Mouse (Mus musculus) kidney, postnatal 25 days (tissue): ENCODE data around the gene Gstm7.

Experiments
- DNase-seq, 2 experiments: peaks; one replicate each; pipeline ENCODE4 v3.0.0; 2021; ENCODE audit warnings: mixed read lengths in 2 of 2

The Gstm7 gene

GRCm38 (mm10) chr3:107932128-107932527, 511 bp upstream of the Gstm7 start:
- DNase-seq, result peak; percentile 58 to 74

GRCm38 (mm10) chr3:107931134-107931533, 483 bp downstream of the Gstm7 start:
- no peak for DNase-seq

GRCm38 (mm10) chr3:107929731-107930130, 1.9 kb downstream of the Gstm7 start:
- no peak for DNase-seq

GRCm38 (mm10) chr3:107929243-107929642, 2.4 kb downstream of the Gstm7 start:
- DNase-seq, result no peak

- no peak for DNase-seq
Measured at GRCm38 (mm10) chr3:107928691-107929090, 2.9 kb downstream of the Gstm7 start.

- no peak for DNase-seq
Measured at GRCm38 (mm10) chr3:107927841-107928240, 3.8 kb downstream of the Gstm7 start.

GRCm38 (mm10) chr3:107925335-107925734, 6.3 kb downstream of the Gstm7 start:
- DNase-seq, result no peak

- no peak for DNase-seq
Measured at GRCm38 (mm10) chr3:107920348-107920747, 11.3 kb downstream of the Gstm7 start.

- peak in 1 of 2 experiments; percentile 84 for DNase-seq
Measured at GRCm38 (mm10) chr3:107917783-107918408, 13.7 kb downstream of the Gstm7 start.

GRCm38 (mm10) chr3:107917097-107917496, 14.5 kb downstream of the Gstm7 start:
- no peak for DNase-seq

GRCm38 (mm10) chr3:107916674-107917073, 14.9 kb downstream of the Gstm7 start:
- no peak for DNase-seq

GRCm38 (mm10) chr3:107905942-107906341, 25.7 kb downstream of the Gstm7 start:
- DNase-seq, result no peak

- DNase-seq, result peak; percentile 33 to 73
Measured at GRCm38 (mm10) chr3:107900955-107901673, 30.5 kb downstream of the Gstm7 start.

GRCm38 (mm10) chr3:107898691-107899090, 32.9 kb downstream of the Gstm7 start:
- DNase-seq, result peak; percentile 62 to 77

GRCm38 (mm10) chr3:107895720-107896569, 35.7 kb downstream of the Gstm7 start, which contains the start of gene Gstm5:
Gene Gstm5, plus strand, starts transcription at chr3:107895821.
- peak; percentile 86 to 94 for DNase-seq

- DNase-seq, result no peak
Measured at GRCm38 (mm10) chr3:107895194-107895719, 36.4 kb downstream of the Gstm7 start.

- DNase-seq, result peak in 1 of 2 experiments; percentile 19
Measured at GRCm38 (mm10) chr3:107889236-107889635, 42.4 kb downstream of the Gstm7 start.

- DNase-seq, result no peak
Measured at GRCm38 (mm10) chr3:107887674-107888495, 43.7 kb downstream of the Gstm7 start.

- no peak for DNase-seq
Measured at GRCm38 (mm10) chr3:107877747-107878736, 53.6 kb downstream of the Gstm7 start.

- DNase-seq, result no peak
Measured at GRCm38 (mm10) chr3:107877005-107877404, 54.6 kb downstream of the Gstm7 start, which contains the start of gene Eps8l3. Gene Eps8l3, plus strand, starts transcription at chr3:107877229.
